ENCODE assay signal across 10 mouse cellular contexts in genomic region chr1:90997641-90998040, GRCm38 (mm10). TPM values are rescaled to one million over a fixed set of nuclear protein-coding genes. Genes with fewer than 3 reads are reported as not detected.
DNase-seq lines count a peak whose midpoint lies in the region; ATAC-seq and TF ChIP-seq lines count a peak whose summit lies in the region.
"Had no signal": no experiment of that assay in that cellular context is flagged by ENCODE, and none has a peak within 500 bp of the region (broad histone marks: within the 10 kb centered on the region; RNA-seq: fewer than 3 reads in every experiment).

No protein-coding gene starts in this region.

- H3K27ac ChIP-seq in layer of hippocampus, adult 2 months = no peak overlapping the region
- H3K27ac ChIP-seq in embryonic facial prominence, embryonic 15.5 days (replicated peaks) = no peak overlapping the region
- no peak overlapping the region for H3K27ac ChIP-seq in hindbrain, embryonic 15.5 days (replicated peaks)
- H3K27ac ChIP-seq: liver, embryonic 12.5 days had no signal

- H3K4me2 ChIP-seq in embryonic facial prominence, embryonic 15.5 days (replicated peaks) = peak overlapping the region; percentile 93; the same call in 1 of the 2 replicates
- H3K4me2 ChIP-seq in hindbrain, embryonic 15.5 days = peak overlapping the region; percentile 90
- H3K4me2 ChIP-seq in myocyte (ENCODE audit: low read depth) = no peak overlapping the region

- peak overlapping the region; percentile 90; the same call in 1 of the 2 replicates for H3K4me3 ChIP-seq in layer of hippocampus, adult 2 months
- H3K4me3 ChIP-seq in embryonic facial prominence, embryonic 15.5 days (replicated peaks) = peak overlapping the region; percentile 75
- H3K4me3 ChIP-seq in hindbrain, embryonic 15.5 days = peak overlapping the region; percentile 62
- peak overlapping the region; percentile 84 for H3K4me3 ChIP-seq in myocyte

- TF ChIP-seq POLR2A in myocyte (IDR thresholded peaks at IDR 0.05; ENCODE audit: insufficient read length, low read depth) = no peak

- no peaks in the 10 kb centered on the region for H3K27me3 ChIP-seq in embryonic facial prominence, embryonic 15.5 days
- no peaks in the 10 kb centered on the region for H3K27me3 ChIP-seq in hindbrain, embryonic 15.5 days
- no peaks in the 10 kb centered on the region for H3K27me3 ChIP-seq in myocyte (ENCODE audit: control insufficient read depth, insufficient read depth, insufficient read length)

- H3K4me1 ChIP-seq in embryonic facial prominence, embryonic 15.5 days = peaks cover 33% of the 10 kb centered on the region
- H3K4me1 ChIP-seq in hindbrain, embryonic 15.5 days (replicated peaks) = peaks cover 29% of the 10 kb centered on the region

- WGBS in embryonic facial prominence, embryonic 15.5 days = 82% methylated on average over 5 of the region's 5 CpGs
- WGBS in hindbrain, embryonic 15.5 days = 92% methylated on average over 5 of the region's 5 CpGs

- no peak overlapping the region for H3K9ac ChIP-seq in embryonic facial prominence, embryonic 15.5 days
- H3K9ac ChIP-seq in hindbrain, embryonic 15.5 days = no peak overlapping the region

- DNase-seq in layer of hippocampus, adult 2 months (ENCODE audit: low spot score in 2 of 2) = no peak
- DNase-seq in layer of hippocampus, adult 9-10 months (ENCODE audit: low spot score) = no peak
- DNase-seq in adrenal gland, adult 2 months = no peak
- no peak for DNase-seq in kidney, postnatal 25 days
- DNase-seq: kidney, postnatal 4 days had no signal

- no peak for ATAC-seq in embryonic facial prominence, embryonic 15.5 days (ENCODE audit: insufficient number of reproducible peaks, low FRiP score, low TSS enrichment, low read depth)
- no peak for ATAC-seq in hindbrain, embryonic 15.5 days (ENCODE audit: low FRiP score, low read depth)

- no peaks in the 10 kb centered on the region for H3K9me3 ChIP-seq in embryonic facial prominence, embryonic 15.5 days (replicated peaks)
- no peaks in the 10 kb centered on the region for H3K9me3 ChIP-seq in hindbrain, embryonic 15.5 days

- TF ChIP-seq CTCF in layer of hippocampus, adult 2 months (conservative IDR thresholded peaks at IDR 0.05) = no peak

- H3K79me2 ChIP-seq in myocyte (ENCODE audit: control insufficient read depth, insufficient read depth) = peaks cover 39% of the 10 kb centered on the region

- H3ac ChIP-seq in myocyte (ENCODE audit: control insufficient read depth, insufficient read length) = no peak overlapping the region

- H3K36me3 ChIP-seq in embryonic facial prominence, embryonic 15.5 days = no peaks in the 10 kb centered on the region
- H3K36me3 ChIP-seq in hindbrain, embryonic 15.5 days = no peaks in the 10 kb centered on the region
- no peaks in the 10 kb centered on the region for H3K36me3 ChIP-seq in myocyte (ENCODE audit: control insufficient read depth, insufficient read depth)
- H3K36me3 ChIP-seq: liver, embryonic 12.5 days had no signal

TF ChIP-seq in myocyte, 11 proteins besides CTCF, POLR2A, EP300 and RAD21:
- TF ChIP-seq POLR2AphosphoS2 (IDR thresholded peaks at IDR 0.05; ENCODE audit: insufficient read length, low read depth) = no peak
- no peak for TF ChIP-seq MYOG (IDR thresholded peaks at IDR 0.05; ENCODE audit: control insufficient read depth in 1 of 3, insufficient read depth in 1 of 3, insufficient read length in 2 of 3, low read depth in 2 of 3)
- TF ChIP-seq USF1 (IDR thresholded peaks at IDR 0.05; ENCODE audit: low read depth) = no peak
- no peak for TF ChIP-seq TCF3 (IDR thresholded peaks at IDR 0.05; ENCODE audit: insufficient read length, low read depth)
- TF ChIP-seq SRF (IDR thresholded peaks at IDR 0.05; ENCODE audit: control insufficient read depth, insufficient read length, low read depth) = no peak

RNA-seq across cellular contexts. Expression of gene Lrrfip1, which starts 0.9 kb away (rescaled TPM):
- 10 to 100 TPM; 77.6 to 82.3 TPM for total RNA-seq in layer of hippocampus, adult 2 months (2021)
- polyA plus RNA-seq in embryonic facial prominence, embryonic 15.5 days (2015; fragmentation: Nextera tagmentation; extraction: Ambion mirVana) = 55.0 and 56.8 TPM in 2 replicates
- polyA plus RNA-seq in hindbrain, embryonic 15.5 days (2015; fragmentation: Nextera tagmentation; extraction: Ambion mirVana) = 39.0 and 41.5 TPM in 2 replicates
- 83.3 TPM for polyA plus RNA-seq in myocyte (2012; fragmentation: generic; extraction: Trizol)
- 10 to 100 TPM; 63.2 to 63.4 TPM for total RNA-seq in adrenal gland, adult 2 months (2021)
- polyA plus RNA-seq in adrenal gland, adult 2 months (2012; rRNA removed) = 9.2 and 9.4 TPM in 2 replicates

RNA-seq across cellular contexts. Expression of gene Rab17, which starts 28.2 kb away (rescaled TPM):
- not detected for total RNA-seq in layer of hippocampus, adult 2 months (2021)
- 2.4 and 3.1 TPM in 2 replicates for polyA plus RNA-seq in embryonic facial prominence, embryonic 15.5 days (2015; fragmentation: Nextera tagmentation; extraction: Ambion mirVana)
- 0.10 and 0.17 TPM in 2 replicates for polyA plus RNA-seq in hindbrain, embryonic 15.5 days (2015; fragmentation: Nextera tagmentation; extraction: Ambion mirVana)
- not detected for polyA plus RNA-seq in myocyte (2012; fragmentation: generic; extraction: Trizol)
- under 1 TPM in 1 of 2 experiments, not detected in 1; 0.31 TPM for total RNA-seq in adrenal gland, adult 2 months (2021)
- 0.13 TPM in 1 of 2 replicates, not detected in the other for polyA plus RNA-seq in adrenal gland, adult 2 months (2012; rRNA removed)

RNA-seq across cellular contexts. Expression of gene Prlh, which starts 44.7 kb away (rescaled TPM):
- total RNA-seq in layer of hippocampus, adult 2 months (2021) = not detected
- polyA plus RNA-seq in embryonic facial prominence, embryonic 15.5 days (2015; fragmentation: Nextera tagmentation; extraction: Ambion mirVana) = not detected in 2 replicates
- polyA plus RNA-seq in hindbrain, embryonic 15.5 days (2015; fragmentation: Nextera tagmentation; extraction: Ambion mirVana) = not detected in 2 replicates
- polyA plus RNA-seq in myocyte (2012; fragmentation: generic; extraction: Trizol) = not detected
- total RNA-seq in adrenal gland, adult 2 months (2021) = not detected
- polyA plus RNA-seq in adrenal gland, adult 2 months (2012; rRNA removed) = not detected in 2 replicates
- polyA plus RNA-seq: gonadal fat pad, adult 2 months; liver, embryonic 12.5 days had no signal
